Mouse (Mus musculus): Measurements from ENCODE around the gene Pmel.

- TF ChIP-seq CTCF (IDR thresholded peaks at IDR 0.05; ENCODE audit: extremely low read depth, insufficient read depth, low read length) (no peak), POLR2A (IDR thresholded peaks at IDR 0.05; ENCODE audit: extremely low read depth, insufficient read depth, low read length) (peak; percentile 50; the same call in 1 of the 2 replicates)
These were observed 30.1 kb upstream of the Pmel start, which contains the start of gene Suox for GRCm38 (mm10) chr10:128673763-128674468.

Measured in cortical plate, adult 2 months (tissue).